Mouse (Mus musculus) left cerebral cortex, postnatal 4 days (tissue): ENCODE data around the gene Cd6. TPM values are rescaled to one million over a fixed set of nuclear protein-coding genes. Genes with fewer than 3 reads are reported as not detected.

Experiments
- DNase-seq: peaks from one replicate; pipeline ENCODE4 v3.0.0-alpha.2; 2022
- intact Hi-C: fragments of 180-260 bp; cut with DNase I; formaldehyde crosslinking; loops from one replicate; pipeline ENCODE4 v1.15.1; 2025
- total RNA-seq, 2 experiments: library from RNA; stranded (reverse); gene quantifications; 2 replicates each; pipeline ENCODE4 v1.2.3; 2021

Cd6 gene
- total RNA-seq: not detected

DNA sequence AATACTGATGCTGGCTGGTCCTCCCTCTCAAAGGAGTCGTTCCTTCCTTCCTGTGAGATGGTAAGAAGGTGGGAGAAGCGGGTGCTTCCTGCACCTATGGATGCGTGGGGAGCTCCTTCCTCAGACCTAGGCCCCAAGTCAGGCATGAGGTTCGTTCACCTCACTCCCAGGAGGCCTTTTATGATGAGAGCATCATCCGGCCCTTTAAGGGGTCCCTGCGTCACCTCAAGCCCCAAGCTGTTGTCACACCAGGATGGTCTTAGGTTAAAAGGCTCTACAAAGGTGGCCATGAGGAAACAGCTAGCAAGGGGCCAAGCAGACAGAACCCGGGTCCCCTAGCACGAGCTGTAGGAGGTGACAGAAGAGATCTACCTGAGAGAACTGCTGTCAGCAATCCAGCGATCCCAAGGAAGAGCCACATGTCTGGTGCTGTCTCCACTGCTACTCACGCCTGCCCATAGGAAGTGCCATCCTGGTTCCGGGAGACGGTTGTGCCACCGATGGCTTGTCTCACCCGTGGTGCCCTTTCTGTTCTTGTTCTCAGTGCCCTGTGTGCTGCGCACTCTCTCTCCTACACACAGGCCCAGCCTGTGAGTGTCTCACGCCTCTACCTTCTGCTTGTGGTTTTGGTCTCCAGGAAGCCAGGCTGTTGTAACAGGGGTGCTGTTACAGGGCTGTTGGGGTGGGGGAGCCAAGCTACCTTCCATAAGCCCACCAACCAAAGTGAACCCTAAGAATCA is at the start of gene Cd6:
TSS of gene Cd6 (minus strand) at position 623 of the 740 bp plus-strand sequence.
- intact Hi-C loops: no loop called here
- DNase-seq: no peak

- intact Hi-C loops: no loop called here
- no peak for DNase-seq
Observed at GRCm38 (mm10) chr19:10878201-10878837, 48.5 kb upstream of the Cd6 start.

- no peak for DNase-seq
- intact Hi-C loops: no loop called here
Observed at GRCm38 (mm10) chr19:10871328-10871961, 41.6 kb upstream of the Cd6 start.

DNA sequence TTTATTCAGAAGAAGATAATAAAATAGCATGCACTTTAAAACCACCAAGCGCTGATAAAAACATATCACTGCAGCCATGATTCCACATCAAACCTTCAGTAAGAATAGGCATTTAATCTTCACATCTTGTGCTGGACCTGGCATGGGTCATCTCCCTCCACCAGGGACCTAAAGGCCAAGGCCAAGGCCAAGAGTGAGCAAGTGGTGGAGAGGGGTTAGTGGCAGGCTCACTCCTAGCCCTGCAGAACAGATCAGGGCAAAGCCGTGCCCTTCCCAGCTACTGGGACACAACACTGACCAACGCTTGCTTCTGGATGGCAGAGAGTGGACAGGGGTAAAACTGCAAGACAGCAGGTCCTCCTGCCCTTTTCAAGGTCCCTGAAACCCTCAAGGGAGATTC is 40.8 kb upstream of the Cd6 start:
- intact Hi-C loops: no loop called here
- no peak for DNase-seq

GRCm38 (mm10) chr19:10869886-10870527 is 40.1 kb upstream of the Cd6 start, which contains the start of gene Tmem132a:
TSS of gene Tmem132a (minus strand) at chr19:10869940.
- intact Hi-C loops: loop anchor here (5.0 kb wide), 1 partner anchor 158 kb away; no protein-coding TSS in a partner anchor
- no peak for DNase-seq

GRCm38 (mm10) chr19:10869241-10869885 is 39.5 kb upstream of the Cd6 start:
- intact Hi-C loops: loop anchor here (5.0 kb wide), 1 partner anchor 157 kb away; no protein-coding TSS in a partner anchor
- peak; percentile 89 for DNase-seq

DNA sequence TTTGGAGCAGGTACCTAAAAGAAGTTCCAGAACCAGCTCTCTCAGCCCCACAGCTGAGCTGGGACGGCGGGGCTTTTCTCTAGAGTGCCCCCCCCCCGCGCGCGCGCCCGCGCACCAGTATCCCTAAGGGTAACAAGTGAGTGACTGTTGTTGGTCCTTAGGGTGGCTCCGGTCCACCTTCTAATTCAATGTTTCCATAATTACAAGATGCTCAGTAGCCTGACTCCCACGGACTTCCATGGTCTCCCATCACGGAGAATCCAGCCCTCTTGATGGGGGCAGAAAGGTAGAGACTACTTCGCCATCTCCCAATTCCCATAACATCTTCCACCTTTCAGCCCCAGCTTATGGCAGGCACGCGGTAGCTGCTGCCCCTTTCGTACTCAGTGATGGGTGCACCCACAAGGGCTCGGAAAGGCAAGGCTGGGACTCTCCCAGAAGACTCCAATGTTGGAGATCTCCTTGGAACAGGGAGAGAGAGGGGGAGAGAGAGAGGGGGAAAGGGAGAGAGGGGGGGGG is 38.8 kb upstream of the Cd6 start:
- DNase-seq: no peak
- intact Hi-C loops: loop anchor here (5.0 kb wide), 1 partner anchor 156 kb away; no protein-coding TSS in a partner anchor

GRCm38 (mm10) chr19:10867946-10868622 is 38.2 kb upstream of the Cd6 start:
- DNase-seq: no peak
- intact Hi-C loops: loop anchor here (5.0 kb wide), 1 partner anchor 156 kb away; no protein-coding TSS in a partner anchor

GRCm38 (mm10) chr19:10866351-10866750 is 36.5 kb upstream of the Cd6 start:
- intact Hi-C loops: loop anchor here (5.0 kb wide), 1 partner anchor 154 kb away; no protein-coding TSS in a partner anchor
- no peak for DNase-seq

- intact Hi-C loops: no loop called here
- no peak for DNase-seq
Observed at GRCm38 (mm10) chr19:10860072-10860497, 30.2 kb upstream of the Cd6 start.

- DNase-seq: no peak
- intact Hi-C loops: no loop called here
Observed at GRCm38 (mm10) chr19:10856520-10856919, 26.7 kb upstream of the Cd6 start.

GRCm38 (mm10) chr19:10855422-10855821 is 25.6 kb upstream of the Cd6 start:
- intact Hi-C loops: no loop called here
- no peak for DNase-seq

DNA sequence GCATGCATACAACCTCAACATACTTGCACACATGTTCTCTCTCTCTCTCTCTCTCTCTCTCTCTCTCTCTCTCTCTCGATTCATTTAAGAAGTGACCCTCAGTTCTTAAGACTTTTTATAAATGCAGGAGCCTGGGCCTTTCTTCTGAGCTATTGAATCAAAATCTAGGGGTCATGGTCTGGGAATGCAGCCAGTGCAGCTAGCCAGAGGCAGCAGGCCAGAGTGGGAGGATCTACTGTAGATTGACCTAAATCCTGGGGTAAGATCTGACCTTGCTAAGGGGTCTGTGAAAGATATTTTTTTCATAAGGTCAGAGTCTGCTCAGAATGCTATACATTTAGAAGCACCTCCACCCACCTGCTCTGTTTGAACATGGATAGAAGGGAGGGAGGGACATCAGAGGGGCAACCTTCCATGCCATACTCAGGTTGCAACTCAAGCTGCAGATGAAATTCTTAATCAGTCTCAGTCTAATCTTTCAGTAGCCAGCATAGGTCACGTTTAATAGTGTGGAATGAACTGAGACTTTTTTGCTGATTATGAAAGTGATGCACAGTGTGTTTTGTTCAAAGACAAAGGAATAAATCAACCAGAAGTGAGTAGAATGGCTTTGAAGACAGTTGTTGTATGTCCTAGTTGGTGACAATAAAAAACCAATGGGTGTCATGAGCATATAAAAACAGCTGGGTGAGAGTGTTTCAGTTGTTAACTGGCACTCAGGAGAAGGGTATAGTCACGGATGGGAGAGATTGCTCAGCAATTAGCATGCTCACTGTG is 17.6 kb upstream of the Cd6 start:
- peak; percentile 57 for DNase-seq
- intact Hi-C loops: no loop called here

- intact Hi-C loops: no loop called here
- DNase-seq: no peak
Observed at GRCm38 (mm10) chr19:10846150-10846549, 16.3 kb upstream of the Cd6 start.

GRCm38 (mm10) chr19:10845454-10845853 is 15.6 kb upstream of the Cd6 start:
- no peak for DNase-seq
- intact Hi-C loops: no loop called here

DNA sequence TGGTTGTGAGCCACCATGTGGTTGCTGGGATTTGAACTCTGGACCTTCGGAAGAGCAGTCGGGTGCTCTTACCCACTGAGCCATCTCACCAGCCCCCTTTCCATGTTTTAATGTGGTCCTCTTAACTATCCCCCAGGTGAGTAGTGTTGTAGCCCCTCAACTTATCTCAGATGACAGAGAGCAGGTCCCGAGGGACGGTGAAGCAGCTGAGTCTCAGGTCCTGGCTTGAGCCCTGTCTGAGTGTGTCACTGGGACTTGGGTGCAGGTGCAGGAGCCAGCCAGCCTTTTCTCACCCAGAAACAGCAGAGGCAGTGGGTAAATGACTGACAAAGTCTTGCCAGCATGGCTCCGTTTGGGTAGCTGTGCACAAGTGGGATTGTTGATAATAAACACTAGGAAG is 14.3 kb upstream of the Cd6 start:
- intact Hi-C loops: no loop called here
- no peak for DNase-seq

GRCm38 (mm10) chr19:10842914-10843313 is 13.1 kb upstream of the Cd6 start:
- intact Hi-C loops: no loop called here
- DNase-seq: no peak

DNA sequence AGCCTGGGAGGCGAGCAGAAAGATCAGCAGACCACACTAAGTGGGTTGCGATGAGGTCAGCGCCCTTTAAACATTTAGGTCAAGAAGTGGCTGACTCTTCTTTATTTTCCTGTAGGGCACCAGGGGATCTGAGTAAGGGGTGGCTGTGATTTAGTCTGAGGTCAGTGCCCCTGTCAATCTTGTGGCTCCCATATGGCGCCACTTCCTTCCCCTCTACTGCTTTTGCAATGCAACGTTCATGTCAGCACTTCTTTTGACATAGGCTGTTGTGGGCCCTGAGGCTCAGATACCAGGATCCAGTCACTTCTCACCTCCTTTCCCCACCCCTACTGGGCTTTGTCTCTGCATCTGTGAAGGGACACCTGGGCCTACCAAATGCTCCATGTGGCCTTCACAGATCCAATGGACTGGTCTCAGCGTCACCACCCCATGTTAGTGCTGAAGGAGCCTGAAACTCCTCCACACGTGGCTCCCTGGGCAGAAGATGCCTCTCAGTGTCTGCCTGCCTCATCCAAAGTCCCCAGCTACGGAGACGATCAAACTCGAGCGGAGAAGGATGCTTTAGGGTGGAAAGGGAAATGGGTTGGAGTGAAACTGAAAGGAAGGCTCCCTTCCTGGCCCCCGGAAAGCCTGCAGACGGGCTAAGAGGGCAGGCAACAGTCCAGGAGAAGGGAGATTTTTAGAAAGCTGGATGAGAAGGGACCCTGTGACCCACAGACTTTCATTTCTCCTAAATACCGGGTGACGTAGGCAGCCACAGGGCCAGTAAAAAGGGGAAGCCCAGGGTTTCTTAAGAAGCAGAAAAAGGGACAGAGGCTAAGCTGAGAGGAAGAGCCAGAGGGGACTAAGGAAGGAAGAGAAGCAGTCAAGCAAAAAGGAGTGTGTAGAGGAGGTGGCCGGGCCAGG is 12.1 kb upstream of the Cd6 start:
- no peak for DNase-seq
- intact Hi-C loops: no loop called here
